ENCODE assay signal across 11 mouse cellular contexts in genomic region chr6:89455523-89456000, GRCm38 (mm10).
DNase-seq lines count a peak whose midpoint lies in the region; ATAC-seq and TF ChIP-seq lines count a peak whose summit lies in the region.
"Had no signal": no experiment of that assay in that cellular context is flagged by ENCODE, and none has a peak within 500 bp of the region (broad histone marks: within the 10 kb centered on the region; RNA-seq: fewer than 3 reads in every experiment).

No protein-coding gene starts in this region.

- no peaks in the 10 kb centered on the region for H3K36me3 ChIP-seq in stomach, embryonic 15.5 days
- H3K36me3 ChIP-seq in stomach, postnatal 0 days (ENCODE audit: control insufficient read depth, insufficient read depth, low read length): no peaks in the 10 kb centered on the region
- H3K36me3 ChIP-seq: midbrain, embryonic 12.5 days had no signal

- TF ChIP-seq CTCF in stomach, postnatal 0 days (IDR thresholded peaks at IDR 0.05; ENCODE audit: low read depth): no peak

- ATAC-seq in stomach, embryonic 15.5 days (ENCODE audit: insufficient read depth, low FRiP score, low read depth): peak; percentile 62; the same call in 1 of the 2 replicates
- no peak for ATAC-seq in stomach, postnatal 0 days (ENCODE audit: low FRiP score, low TSS enrichment)
- ATAC-seq: hindbrain, postnatal 0 days had no signal

- no peak overlapping the region for H3K27ac ChIP-seq in stomach, embryonic 15.5 days
- H3K27ac ChIP-seq in stomach, postnatal 0 days (replicated peaks): no peak overlapping the region
- H3K27ac ChIP-seq: hindbrain, postnatal 0 days; midbrain, embryonic 12.5 days had no signal

- WGBS in stomach, embryonic 15.5 days: 71% methylated on average over 4 of the region's 4 CpGs
- WGBS in stomach, postnatal 0 days: 76% methylated on average over 4 of the region's 4 CpGs

- no peak overlapping the region for H3K9ac ChIP-seq in stomach, embryonic 15.5 days
- no peak overlapping the region for H3K9ac ChIP-seq in stomach, postnatal 0 days (ENCODE audit: low read length)
- H3K9ac ChIP-seq: midbrain, embryonic 12.5 days had no signal

- H3K4me3 ChIP-seq in stomach, embryonic 15.5 days (replicated peaks): no peak overlapping the region
- H3K4me3 ChIP-seq in stomach, postnatal 0 days (ENCODE audit: low read depth, low read length): no peak overlapping the region
- H3K4me3 ChIP-seq: midbrain, embryonic 12.5 days had no signal

- no peaks in the 10 kb centered on the region for H3K9me3 ChIP-seq in stomach, embryonic 15.5 days
- no peaks in the 10 kb centered on the region for H3K9me3 ChIP-seq in stomach, postnatal 0 days (ENCODE audit: control insufficient read depth, low read length)
- H3K9me3 ChIP-seq: midbrain, embryonic 12.5 days had no signal

- peaks cover 10% of the 10 kb centered on the region; the same call in 1 of the 2 replicates for H3K4me1 ChIP-seq in stomach, embryonic 15.5 days
- H3K4me1 ChIP-seq in stomach, postnatal 0 days (replicated peaks; ENCODE audit: control insufficient read depth, insufficient read depth): no peaks in the 10 kb centered on the region

- TF ChIP-seq EP300 in stomach, postnatal 0 days (optimal IDR thresholded peaks at IDR 0.05): no peak

- H3K27me3 ChIP-seq in stomach, embryonic 15.5 days (replicated peaks): no peaks in the 10 kb centered on the region
- H3K27me3 ChIP-seq in stomach, postnatal 0 days (ENCODE audit: control insufficient read depth, insufficient read depth, low read length): no peaks in the 10 kb centered on the region
- H3K27me3 ChIP-seq: midbrain, embryonic 12.5 days had no signal

- peak; percentile 20 for DNase-seq in cerebellum, adult 11-12 months
- DNase-seq in cerebellum, postnatal 25 days: no peak
- no peak for DNase-seq in stomach, postnatal 0 days (ENCODE audit: low spot score)
- DNase-seq in heart, postnatal 4 days: peak; percentile 44
- DNase-seq in adrenal gland, postnatal 36 days: no peak
- DNase-seq in kidney, postnatal 4 days: no peak
- DNase-seq in kidney, adult 8-10 months: no peak
- DNase-seq: layer of hippocampus, postnatal 36 days had no signal

- no peak overlapping the region for H3K4me2 ChIP-seq in stomach, embryonic 15.5 days
- no peak overlapping the region for H3K4me2 ChIP-seq in stomach, postnatal 0 days (replicated peaks; ENCODE audit: low read depth)
- H3K4me2 ChIP-seq: midbrain, embryonic 12.5 days had no signal

Comparison
In these comparisons a context has a peak if more than half of its experiments do, and no peak if none do; other contexts are left out.
1. DNase-seq: peak in cerebellum, adult 11-12 months (single experiment) and heart, postnatal 4 days (single experiment); none in cerebellum, postnatal 25 days (0 of 2), stomach, postnatal 0 days (single experiment), adrenal gland, postnatal 36 days (0 of 2), kidney, postnatal 4 days (0 of 2) and kidney, adult 8-10 months (0 of 2).